Mouse (Mus musculus) neural tube, embryonic 13.5 days (tissue): Measurements from ENCODE around the gene Rmnd5a. TPM values are rescaled to one million over a fixed set of nuclear protein-coding genes. Genes with fewer than 3 reads are reported as not detected.

ENCODE experiments used
- polyA plus RNA-seq: library from polyadenylated mRNA; unstranded; fragments of >200 nt; fragmentation: Nextera tagmentation; extraction: Ambion mirVana; gene quantifications from 2 replicates; pipeline ENCODE4 v1.2.1, GENCODE M21; 2015

The Rmnd5a gene
- polyA plus RNA-seq, 1 experiment from 2014 or later = 9.4 TPM

Other genes starting within 250 kb of the Rmnd5a start
- 0.52 TPM in 1 of 2 replicates, not detected in the other for gene Fabp1, start 240.8 kb downstream of the Rmnd5a start, polyA plus RNA-seq
- gene Krcc1, start 169.0 kb downstream of the Rmnd5a start, polyA plus RNA-seq = 24.0 and 27.6 TPM in 2 replicates
- 1.2 and 1.7 TPM in 2 replicates for gene Smyd1, start 118.4 kb downstream of the Rmnd5a start, polyA plus RNA-seq
- not detected in 2 replicates for gene Cd8b1, start 117.8 kb downstream of the Rmnd5a start, polyA plus RNA-seq
- gene Cd8a, start 67.2 kb downstream of the Rmnd5a start, polyA plus RNA-seq = not detected in 2 replicates
- gene Rnf103, start 53.3 kb upstream of the Rmnd5a start, polyA plus RNA-seq = 24.3 and 26.7 TPM in 2 replicates
- 59.3 and 60.4 TPM in 2 replicates for gene Chmp3, start 103.2 kb upstream of the Rmnd5a start, polyA plus RNA-seq
- 49.6 and 51.7 TPM in 2 replicates for gene Kdm3a, start 192.4 kb upstream of the Rmnd5a start, polyA plus RNA-seq